Mouse (Mus musculus): ENCODE results near the gene Slc34a2. TPM values are rescaled to one million over a fixed set of nuclear protein-coding genes. Genes with fewer than 3 reads are reported as not detected.
A peak's percentile ranks its signal among the peaks of the same experiment; 100 is the strongest.

Slc34a2 gene
- polyA plus RNA-seq, 1 experiment from 2014 or later = not detected

GRCm38 (mm10) chr5:53043716-53044115 is 5.8 kb downstream of the Slc34a2 start:
- H3K4me3 ChIP-seq (ENCODE audit: low read depth, low read length) = no peak overlapping the region
- H3K4me2 ChIP-seq = no peak overlapping the region
- ATAC-seq (replicated peaks; ENCODE audit: insufficient number of reproducible peaks, low FRiP score, low TSS enrichment) = no peak
- 0 out of 2 replicates have a peak, but pooled peaks cover 3% of the 10 kb centered on the region for H3K4me1 ChIP-seq (ENCODE audit: control insufficient read depth, insufficient read depth, low read length)
- H3K9ac ChIP-seq (ENCODE audit: low read depth, low read length) = no peak overlapping the region
- no peaks in the 10 kb centered on the region for H3K9me3 ChIP-seq (replicated peaks; ENCODE audit: control insufficient read depth, low read length)
- H3K27ac ChIP-seq (ENCODE audit: low read depth, low read length) = no peak overlapping the region
- H3K36me3 ChIP-seq (ENCODE audit: control insufficient read depth, insufficient read depth, low read length) = no peaks in the 10 kb centered on the region
- H3K27me3 ChIP-seq (ENCODE audit: control insufficient read depth, insufficient read depth, low read length) = peaks cover 10% of the 10 kb centered on the region
- WGBS (ENCODE audit: insufficient replicate concordance) = 67% methylated on average over 1 of the region's 1 CpGs

- Histone ChIP-seq H3K4me3 (ENCODE audit: low read depth, low read length) (no peak overlapping the region), H3K9me3 (replicated peaks; ENCODE audit: control insufficient read depth, low read length) (no peaks in the 10 kb centered on the region), H3K27ac (ENCODE audit: low read depth, low read length) (no peak overlapping the region), H3K27me3 (ENCODE audit: control insufficient read depth, insufficient read depth, low read length) (peaks cover 24% of the 10 kb centered on the region), H3K9ac (ENCODE audit: low read depth, low read length) (no peak overlapping the region), H3K4me2 (no peak overlapping the region), H3K4me1 (ENCODE audit: control insufficient read depth, insufficient read depth, low read length) (0 out of 2 replicates have a peak, but pooled peaks cover 7% of the 10 kb centered on the region), H3K36me3 (ENCODE audit: control insufficient read depth, insufficient read depth, low read length) (no peaks in the 10 kb centered on the region)
- 20% methylated on average over 6 of the region's 6 CpGs for WGBS (ENCODE audit: insufficient replicate concordance)
- ATAC-seq (replicated peaks; ENCODE audit: insufficient number of reproducible peaks, low FRiP score, low TSS enrichment) = no peak
These were observed 10.1 kb downstream of the Slc34a2 start for GRCm38 (mm10) chr5:53047951-53048350.

- peak overlapping the region; percentile 50; the same call in 1 of the 2 replicates for H3K9ac ChIP-seq (ENCODE audit: low read depth, low read length)
- no peaks in the 10 kb centered on the region for H3K36me3 ChIP-seq (ENCODE audit: control insufficient read depth, insufficient read depth, low read length)
- ATAC-seq (replicated peaks; ENCODE audit: insufficient number of reproducible peaks, low FRiP score, low TSS enrichment) = no peak
- 39% methylated on average over 4 of the region's 4 CpGs for WGBS (ENCODE audit: insufficient replicate concordance)
- 0 out of 2 replicates have a peak, but pooled peaks cover 7% of the 10 kb centered on the region for H3K4me1 ChIP-seq (ENCODE audit: control insufficient read depth, insufficient read depth, low read length)
- peak overlapping the region; percentile 43 for H3K4me3 ChIP-seq (ENCODE audit: low read depth, low read length)
- H3K4me2 ChIP-seq = peak overlapping the region; percentile 77
- H3K9me3 ChIP-seq (replicated peaks; ENCODE audit: control insufficient read depth, low read length) = no peaks in the 10 kb centered on the region
- peaks cover 24% of the 10 kb centered on the region for H3K27me3 ChIP-seq (ENCODE audit: control insufficient read depth, insufficient read depth, low read length)
- H3K27ac ChIP-seq (ENCODE audit: low read depth, low read length) = no peak overlapping the region
These were observed 10.7 kb downstream of the Slc34a2 start for GRCm38 (mm10) chr5:53048599-53048998.

GRCm38 (mm10) chr5:53049046-53049445 is 11.2 kb downstream of the Slc34a2 start:
- H3K36me3 ChIP-seq (ENCODE audit: control insufficient read depth, insufficient read depth, low read length) = no peaks in the 10 kb centered on the region
- H3K9ac ChIP-seq (ENCODE audit: low read depth, low read length) = peak overlapping the region; percentile 50
- 0 out of 2 replicates have a peak, but pooled peaks cover 7% of the 10 kb centered on the region for H3K4me1 ChIP-seq (ENCODE audit: control insufficient read depth, insufficient read depth, low read length)
- no peak for ATAC-seq (replicated peaks; ENCODE audit: insufficient number of reproducible peaks, low FRiP score, low TSS enrichment)
- no peaks in the 10 kb centered on the region for H3K9me3 ChIP-seq (replicated peaks; ENCODE audit: control insufficient read depth, low read length)
- H3K4me3 ChIP-seq (ENCODE audit: low read depth, low read length) = peak overlapping the region; percentile 43
- WGBS (ENCODE audit: insufficient replicate concordance) = under 1% methylated on average over 39 of the region's 39 CpGs
- no peak overlapping the region for H3K27ac ChIP-seq (ENCODE audit: low read depth, low read length)
- H3K27me3 ChIP-seq (ENCODE audit: control insufficient read depth, insufficient read depth, low read length) = peaks cover 24% of the 10 kb centered on the region
- H3K4me2 ChIP-seq = peak overlapping the region; percentile 77

- no peak overlapping the region for H3K4me2 ChIP-seq
- no peak overlapping the region for H3K9ac ChIP-seq (ENCODE audit: low read depth, low read length)
These were observed 13.1 kb downstream of the Slc34a2 start for GRCm38 (mm10) chr5:53050963-53051362.

GRCm38 (mm10) chr5:53053246-53053645 is 15.4 kb downstream of the Slc34a2 start:
- H3K4me3 ChIP-seq (ENCODE audit: low read depth, low read length) = no peak overlapping the region
- no peaks in the 10 kb centered on the region for H3K36me3 ChIP-seq (ENCODE audit: control insufficient read depth, insufficient read depth, low read length)
- no peak overlapping the region for H3K9ac ChIP-seq (ENCODE audit: low read depth, low read length)
- 0 out of 2 replicates have a peak, but pooled peaks cover 7% of the 10 kb centered on the region for H3K4me1 ChIP-seq (ENCODE audit: control insufficient read depth, insufficient read depth, low read length)
- ATAC-seq (replicated peaks; ENCODE audit: insufficient number of reproducible peaks, low FRiP score, low TSS enrichment) = no peak
- H3K27ac ChIP-seq (ENCODE audit: low read depth, low read length) = no peak overlapping the region
- H3K27me3 ChIP-seq (ENCODE audit: control insufficient read depth, insufficient read depth, low read length) = peaks cover 19% of the 10 kb centered on the region
- WGBS (ENCODE audit: insufficient replicate concordance) = 79% methylated on average over 2 of the region's 2 CpGs
- H3K4me2 ChIP-seq = no peak overlapping the region
- no peaks in the 10 kb centered on the region for H3K9me3 ChIP-seq (replicated peaks; ENCODE audit: control insufficient read depth, low read length)

More at GRCm38 (mm10) chr5:53050963-53051362, 13.1 kb downstream of the Slc34a2 start:
- 40% methylated on average over 1 of the region's 1 CpGs for WGBS (ENCODE audit: insufficient replicate concordance)
- no peak overlapping the region for H3K27ac ChIP-seq (ENCODE audit: low read depth, low read length)
- no peak overlapping the region for H3K4me3 ChIP-seq (ENCODE audit: low read depth, low read length)
- H3K27me3 ChIP-seq (ENCODE audit: control insufficient read depth, insufficient read depth, low read length) = peaks cover 24% of the 10 kb centered on the region
- 0 out of 2 replicates have a peak, but pooled peaks cover 7% of the 10 kb centered on the region for H3K4me1 ChIP-seq (ENCODE audit: control insufficient read depth, insufficient read depth, low read length)
- ATAC-seq (replicated peaks; ENCODE audit: insufficient number of reproducible peaks, low FRiP score, low TSS enrichment) = no peak
- no peaks in the 10 kb centered on the region for H3K9me3 ChIP-seq (replicated peaks; ENCODE audit: control insufficient read depth, low read length)
- H3K36me3 ChIP-seq (ENCODE audit: control insufficient read depth, insufficient read depth, low read length) = no peaks in the 10 kb centered on the region

- Histone ChIP-seq H3K4me2 (no peak overlapping the region), H3K4me1 (ENCODE audit: control insufficient read depth, insufficient read depth, low read length) (peaks cover 8% of the 10 kb centered on the region), H3K27ac (ENCODE audit: low read depth, low read length) (no peak overlapping the region), H3K27me3 (ENCODE audit: control insufficient read depth, insufficient read depth, low read length) (no peaks in the 10 kb centered on the region), H3K4me3 (ENCODE audit: low read depth, low read length) (no peak overlapping the region), H3K9ac (ENCODE audit: low read depth, low read length) (no peak overlapping the region), H3K36me3 (ENCODE audit: control insufficient read depth, insufficient read depth, low read length) (no peaks in the 10 kb centered on the region), H3K9me3 (replicated peaks; ENCODE audit: control insufficient read depth, low read length) (no peaks in the 10 kb centered on the region)
- no peak for ATAC-seq (replicated peaks; ENCODE audit: insufficient number of reproducible peaks, low FRiP score, low TSS enrichment)
- 91% methylated on average over 9 of the region's 9 CpGs for WGBS (ENCODE audit: insufficient replicate concordance)
These were observed 23.8 kb downstream of the Slc34a2 start for GRCm38 (mm10) chr5:53061532-53062130.

- Histone ChIP-seq H3K4me2 (no peak overlapping the region), H3K9ac (ENCODE audit: low read depth, low read length) (no peak overlapping the region), H3K4me1 (ENCODE audit: control insufficient read depth, insufficient read depth, low read length) (0 out of 2 replicates have a peak, but pooled peaks cover 3% of the 10 kb centered on the region), H3K36me3 (ENCODE audit: control insufficient read depth, insufficient read depth, low read length) (no peaks in the 10 kb centered on the region), H3K27me3 (ENCODE audit: control insufficient read depth, insufficient read depth, low read length) (no peaks in the 10 kb centered on the region), H3K27ac (ENCODE audit: low read depth, low read length) (no peak overlapping the region), H3K9me3 (replicated peaks; ENCODE audit: control insufficient read depth, low read length) (no peaks in the 10 kb centered on the region), H3K4me3 (ENCODE audit: low read depth, low read length) (no peak overlapping the region)
- 57% methylated on average over 6 of the region's 6 CpGs for WGBS (ENCODE audit: insufficient replicate concordance)
- ATAC-seq (replicated peaks; ENCODE audit: insufficient number of reproducible peaks, low FRiP score, low TSS enrichment) = no peak
These were observed 36.7 kb downstream of the Slc34a2 start for GRCm38 (mm10) chr5:53074553-53074952.

DNA sequence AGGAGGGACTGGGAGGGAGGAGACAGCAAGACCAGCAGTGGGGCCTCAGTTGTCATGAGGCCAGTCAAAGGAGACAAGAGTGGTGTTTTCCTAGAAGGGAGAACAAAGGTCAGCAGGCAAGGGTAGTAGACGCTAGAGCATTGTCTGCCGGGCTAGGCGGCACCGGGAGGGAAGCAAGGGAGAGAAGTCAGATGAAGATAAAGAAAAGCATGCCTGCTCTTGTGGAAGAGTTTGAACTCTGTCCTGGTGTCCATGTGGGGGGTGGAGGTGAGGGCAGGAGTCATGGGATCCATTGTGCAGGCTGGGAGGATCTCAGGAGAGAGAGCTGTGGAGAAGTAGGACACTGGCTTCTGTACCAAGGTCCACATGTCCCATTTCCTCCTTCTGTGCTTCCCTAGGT is 40.6 kb downstream of the Slc34a2 start:
- ATAC-seq (replicated peaks; ENCODE audit: insufficient number of reproducible peaks, low FRiP score, low TSS enrichment) = no peak
- Histone ChIP-seq H3K4me3 (ENCODE audit: low read depth, low read length) (no peak overlapping the region), H3K4me2 (no peak overlapping the region), H3K4me1 (ENCODE audit: control insufficient read depth, insufficient read depth, low read length) (0 out of 2 replicates have a peak, but pooled peaks cover 3% of the 10 kb centered on the region), H3K27me3 (ENCODE audit: control insufficient read depth, insufficient read depth, low read length) (no peaks in the 10 kb centered on the region), H3K27ac (ENCODE audit: low read depth, low read length) (no peak overlapping the region), H3K9ac (ENCODE audit: low read depth, low read length) (no peak overlapping the region), H3K9me3 (replicated peaks; ENCODE audit: control insufficient read depth, low read length) (no peaks in the 10 kb centered on the region), H3K36me3 (ENCODE audit: control insufficient read depth, insufficient read depth, low read length) (no peaks in the 10 kb centered on the region)
- 37% methylated on average over 4 of the region's 4 CpGs for WGBS (ENCODE audit: insufficient replicate concordance)

Measured in heart, embryonic 11.5 days (tissue).